ENCODE assay signal across 8 mouse cellular contexts in genomic region chr9:13645153-13645552, GRCm38 (mm10).
DNase-seq lines count a peak whose midpoint lies in the region; ATAC-seq lines count a peak whose summit lies in the region.

No protein-coding gene starts in this region.

- H3K4me1 ChIP-seq in heart, embryonic 13.5 days, result peaks cover 35% of the 10 kb centered on the region
- no peaks in the 10 kb centered on the region for H3K4me1 ChIP-seq in liver, embryonic 12.5 days
- peaks cover 14% of the 10 kb centered on the region for H3K4me1 ChIP-seq in forebrain, embryonic 13.5 days

- intact Hi-C loops in left cerebral cortex, postnatal 4 days (cut with DNase I), result no loop called here
- intact Hi-C loops in left cerebral cortex, postnatal 25 days (cut with DNase I), result no loop called here

- no peaks in the 10 kb centered on the region for H3K36me3 ChIP-seq in heart, embryonic 13.5 days
- H3K36me3 ChIP-seq in liver, embryonic 12.5 days, result no peaks in the 10 kb centered on the region
- no peaks in the 10 kb centered on the region for H3K36me3 ChIP-seq in forebrain, embryonic 13.5 days (ENCODE audit: poor library complexity, severe bottlenecking)

- H3K4me3 ChIP-seq in heart, embryonic 13.5 days, result no peak overlapping the region
- no peak overlapping the region for H3K4me3 ChIP-seq in liver, embryonic 12.5 days
- no peak overlapping the region for H3K4me3 ChIP-seq in forebrain, embryonic 13.5 days

- WGBS in heart, embryonic 13.5 days, result 38% methylated on average over 5 of the region's 5 CpGs
- WGBS in liver, embryonic 12.5 days (ENCODE audit: insufficient replicate concordance), result 71% methylated on average over 5 of the region's 5 CpGs
- WGBS in forebrain, embryonic 13.5 days, result 61% methylated on average over 5 of the region's 5 CpGs

- H3K9me3 ChIP-seq in heart, embryonic 13.5 days, result no peaks in the 10 kb centered on the region
- H3K9me3 ChIP-seq in liver, embryonic 12.5 days (replicated peaks), result no peaks in the 10 kb centered on the region
- no peaks in the 10 kb centered on the region for H3K9me3 ChIP-seq in forebrain, embryonic 13.5 days (replicated peaks)

- H3K27ac ChIP-seq in heart, embryonic 13.5 days (replicated peaks), result peak overlapping the region; percentile 77
- H3K27ac ChIP-seq in liver, embryonic 12.5 days, result no peak overlapping the region
- no peak overlapping the region for H3K27ac ChIP-seq in forebrain, embryonic 13.5 days

- H3K27me3 ChIP-seq in heart, embryonic 13.5 days (replicated peaks), result no peaks in the 10 kb centered on the region
- no peaks in the 10 kb centered on the region for H3K27me3 ChIP-seq in liver, embryonic 12.5 days (replicated peaks)
- no peaks in the 10 kb centered on the region for H3K27me3 ChIP-seq in forebrain, embryonic 13.5 days

- no peak for ATAC-seq in heart, embryonic 13.5 days (ENCODE audit: extremely low read depth, insufficient number of reproducible peaks, low FRiP score, low TSS enrichment)
- ATAC-seq in liver, embryonic 12.5 days, result no peak
- no peak for ATAC-seq in forebrain, embryonic 13.5 days

- H3K4me2 ChIP-seq in heart, embryonic 13.5 days, result peak overlapping the region; percentile 35
- no peak overlapping the region for H3K4me2 ChIP-seq in liver, embryonic 12.5 days
- no peak overlapping the region for H3K4me2 ChIP-seq in forebrain, embryonic 13.5 days

- DNase-seq in left cerebral cortex, postnatal 4 days, result peak; percentile 40
- no peak for DNase-seq in left cerebral cortex, postnatal 25 days (ENCODE audit: low spot score in 2 of 2)
- DNase-seq in cerebellum, adult 8-10 months, result peak; percentile 54
- DNase-seq in lung, postnatal 10 days, result peak; percentile 62
- DNase-seq in layer of hippocampus, postnatal 25 days (ENCODE audit: extremely low spot score in 1 of 2, low spot score in 1 of 2), result no peak

- no peak overlapping the region; the same call in 1 of the 2 replicates for H3K9ac ChIP-seq in heart, embryonic 13.5 days
- no peak overlapping the region for H3K9ac ChIP-seq in liver, embryonic 12.5 days
- no peak overlapping the region for H3K9ac ChIP-seq in forebrain, embryonic 13.5 days

Comparison
In these comparisons a context has a peak if more than half of its experiments do, and no peak if none do; other contexts are left out.
1. DNase-seq: peak in left cerebral cortex, postnatal 4 days (single experiment), cerebellum, adult 8-10 months (single experiment) and lung, postnatal 10 days (single experiment); none in left cerebral cortex, postnatal 25 days (0 of 2) and layer of hippocampus, postnatal 25 days (0 of 2).